Mouse (Mus musculus): Measurements from ENCODE around the gene Gm11084.

Gm11084 gene

GRCm38 (mm10) chr2:72924981-72925380 lies 61.5 kb downstream of the Gm11084 start:
- DNase-seq (ENCODE audit: low spot score) = no peak

Measured in left cerebral cortex, adult 11 months (tissue).